Mouse (Mus musculus) mature B cell (primary cell): ENCODE data around the gene Cbx6.

Experiments used
- in situ Hi-C: fragments of 300-500 bp; cut with MboI; formaldehyde crosslinking; loops from 2 replicates; pipeline ENCODE4 v1.14.3; 2019

Gene Cbx6

DNA sequence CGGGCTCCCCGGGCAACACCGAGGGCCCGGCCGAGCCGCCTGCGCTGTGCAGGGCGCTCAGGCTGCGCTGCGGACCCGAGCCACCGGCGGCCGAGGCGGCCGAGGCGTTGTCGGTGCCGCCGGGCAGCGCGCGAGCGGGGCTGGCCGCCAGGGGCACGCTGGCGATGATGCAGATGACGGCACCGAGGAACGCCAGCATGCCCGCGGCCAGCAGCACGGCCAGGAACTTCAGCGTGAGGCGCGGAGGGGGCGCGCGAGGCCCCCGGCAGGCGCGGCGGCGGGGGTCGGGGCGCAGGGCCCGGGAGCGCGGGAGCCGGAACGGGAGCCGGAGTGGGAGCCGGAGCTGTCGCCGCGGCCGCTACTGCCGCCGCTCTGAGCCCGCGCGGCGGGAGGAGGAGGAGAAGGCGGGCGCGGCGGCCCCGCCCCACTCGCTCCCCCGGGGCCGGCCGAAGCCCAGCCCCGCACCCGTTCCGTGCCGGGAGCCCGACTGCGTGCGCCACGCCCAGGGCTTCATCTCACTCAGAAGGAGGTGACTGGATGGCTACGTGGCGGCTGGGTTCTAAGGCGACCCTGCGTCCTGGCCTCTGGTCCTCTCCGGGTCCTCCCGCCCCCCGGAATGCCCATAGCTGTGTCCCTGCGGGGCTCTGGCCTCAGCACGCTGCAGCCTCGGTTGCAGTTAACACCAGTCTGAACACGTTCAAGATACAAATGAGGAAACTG is 30.0 kb downstream of the Cbx6 start, which contains the start of gene Nptxr:
Gene Nptxr (minus strand): TSS at position 415 of the 720 bp plus-strand sequence.
- in situ Hi-C loops, result no loop called here

DNA sequence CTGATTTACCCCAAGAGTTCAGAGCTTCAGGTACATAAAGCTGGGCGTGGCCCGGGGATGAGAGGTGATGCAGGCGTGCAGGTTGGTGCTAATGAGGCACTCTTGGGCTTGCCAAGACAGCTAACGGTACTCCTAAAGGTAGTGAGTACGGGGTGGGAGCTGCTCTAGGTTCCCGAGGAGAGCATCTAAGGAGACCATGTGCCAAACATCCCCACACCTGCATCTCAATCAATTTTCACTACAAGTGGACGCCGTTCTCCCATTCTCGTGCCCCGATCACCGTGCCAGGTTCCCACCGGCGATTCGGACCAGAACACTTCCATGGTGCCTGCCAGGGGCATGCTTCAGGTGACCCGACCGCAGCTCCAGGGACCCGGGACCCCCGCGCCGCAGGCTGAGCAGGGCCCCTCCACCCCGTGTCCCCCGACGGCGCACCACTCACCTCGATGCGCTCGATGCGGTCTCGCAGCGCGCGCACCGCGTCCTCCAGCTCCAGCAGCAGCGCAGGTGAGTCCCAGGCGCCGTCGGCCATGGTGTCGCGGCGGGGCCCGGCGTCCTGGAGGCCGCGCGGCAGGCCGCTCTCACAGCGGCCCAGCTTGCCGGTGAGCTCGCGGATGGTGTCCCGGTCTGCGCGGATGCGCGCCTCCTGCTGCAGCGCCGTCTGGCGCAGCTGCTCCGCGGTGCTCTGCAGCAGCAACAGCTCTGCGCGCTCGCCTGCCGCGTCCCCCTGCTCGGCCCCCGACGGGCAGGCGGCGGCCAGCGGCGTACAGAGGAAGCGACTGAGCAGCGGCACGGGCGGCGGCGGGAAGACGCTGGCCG is 30.7 kb downstream of the Cbx6 start:
- in situ Hi-C loops, result no loop called here

DNA sequence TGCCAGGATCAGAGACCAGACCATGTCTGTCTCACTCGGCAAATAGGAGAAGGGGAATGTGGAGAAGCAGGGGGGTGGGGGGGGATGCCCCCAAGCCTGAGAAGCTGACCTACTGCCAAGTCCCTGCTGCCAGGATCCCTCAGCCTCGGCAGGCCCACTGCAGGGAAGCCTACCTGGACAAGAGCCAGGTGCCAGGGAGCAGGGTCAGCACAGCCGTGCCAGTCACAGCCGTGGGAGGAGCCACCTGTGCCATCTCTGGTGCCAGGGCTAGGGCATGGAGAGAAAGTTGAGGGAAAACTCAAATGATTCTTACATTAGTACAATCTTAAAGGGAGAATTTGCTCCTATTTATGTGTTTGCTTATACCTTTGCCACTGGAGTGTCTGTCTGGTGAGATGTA is 32.2 kb downstream of the Cbx6 start:
- in situ Hi-C loops, result no loop called here

DNA sequence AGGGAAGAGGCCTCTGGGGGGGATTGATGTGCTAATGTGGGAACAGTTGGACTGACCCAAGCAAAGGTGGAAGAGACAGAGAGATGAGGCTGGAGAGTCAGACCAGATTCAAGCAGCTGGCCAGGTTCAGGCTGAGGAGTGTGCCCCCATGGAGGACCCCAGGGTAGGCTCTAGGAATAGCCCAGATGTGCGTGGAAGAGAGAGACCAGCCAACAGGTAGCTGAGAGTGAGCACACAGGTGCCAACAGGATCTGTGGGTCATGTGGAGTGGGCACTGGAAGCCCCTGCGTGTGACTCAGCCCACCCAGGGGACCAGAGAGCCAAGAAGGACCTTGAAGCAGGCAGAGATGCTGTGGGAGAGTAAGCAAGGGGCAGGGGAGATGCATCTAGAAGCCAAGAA is 32.8 kb downstream of the Cbx6 start:
- in situ Hi-C loops, result no loop called here

DNA sequence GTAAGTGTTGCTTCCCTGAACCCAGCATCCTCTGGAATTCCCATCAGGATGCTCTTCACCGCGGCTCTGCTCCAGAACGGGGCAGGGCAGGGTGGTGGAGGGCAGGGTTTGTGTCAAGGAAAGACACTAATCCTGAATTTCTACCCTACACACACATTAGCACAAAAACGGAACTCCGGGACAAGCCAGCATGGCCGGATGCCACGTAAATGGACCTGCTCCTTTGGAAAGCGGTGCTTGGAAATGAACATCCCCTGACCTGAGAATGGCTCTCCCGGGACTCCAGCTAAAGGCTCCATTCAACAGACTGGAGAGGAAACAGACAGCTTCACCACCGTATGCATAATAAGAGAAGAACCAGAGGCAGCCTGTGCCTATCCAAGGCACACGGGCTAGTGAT is 33.8 kb downstream of the Cbx6 start:
- in situ Hi-C loops, result no loop called here

DNA sequence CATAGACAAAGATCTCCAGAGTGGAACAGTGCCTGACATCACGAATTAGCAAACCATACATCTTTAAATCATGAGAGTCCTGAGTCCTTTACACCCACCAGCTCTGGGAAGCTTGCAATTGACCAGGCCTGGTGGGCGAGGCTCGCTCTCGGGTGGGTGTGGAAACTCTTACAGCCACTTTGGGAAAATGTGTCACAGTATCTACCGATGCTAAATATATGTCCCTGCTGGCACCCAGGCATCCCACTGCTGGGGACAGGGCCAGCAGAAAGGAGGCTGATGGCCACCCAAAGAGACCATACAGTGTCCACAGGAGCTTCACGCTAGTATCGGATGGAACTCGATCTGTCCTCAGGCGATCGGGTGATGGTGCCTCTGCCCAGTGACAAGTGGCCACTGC is 35.9 kb downstream of the Cbx6 start:
- in situ Hi-C loops, result no loop called here

DNA sequence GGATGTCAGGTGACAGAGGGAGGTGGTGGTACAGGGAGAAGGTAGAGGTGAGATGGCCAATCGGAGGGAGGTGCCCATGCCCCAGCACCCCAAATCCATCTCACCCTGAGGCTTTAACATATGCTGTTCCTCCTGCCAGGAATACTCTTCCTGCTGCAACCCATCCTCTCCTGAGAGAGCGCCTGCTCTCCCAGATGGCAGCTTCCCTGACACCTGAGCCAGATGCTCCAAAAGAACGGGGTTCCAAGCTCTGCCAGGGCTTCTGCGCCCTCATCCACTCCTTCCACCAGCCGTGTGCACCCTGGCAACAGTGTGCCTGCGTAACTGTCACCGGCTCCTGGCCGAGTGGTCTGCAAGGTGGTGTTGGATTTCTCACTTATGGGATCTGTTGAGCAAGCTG is 36.8 kb downstream of the Cbx6 start:
- in situ Hi-C loops, result no loop called here

DNA sequence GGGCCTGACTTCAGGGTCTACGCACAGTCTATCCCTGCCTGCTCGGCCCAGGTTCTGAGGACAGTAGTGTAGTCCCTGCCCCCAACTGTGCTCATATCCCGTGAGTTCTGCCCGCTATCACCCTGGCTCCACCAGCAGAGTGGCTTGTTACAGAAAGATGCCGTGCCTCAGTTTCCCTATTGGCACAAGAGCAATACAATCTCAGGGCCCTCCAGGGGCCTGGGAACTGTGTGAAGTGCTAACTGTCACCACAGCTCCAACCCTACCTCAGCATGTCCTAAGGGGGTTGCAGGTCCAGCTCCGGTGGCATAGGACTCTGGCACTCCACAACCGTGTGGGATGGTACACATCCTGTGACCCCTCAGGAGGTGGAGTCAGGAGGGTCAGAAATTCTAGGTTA is 37.4 kb downstream of the Cbx6 start:
- in situ Hi-C loops, result no loop called here

DNA sequence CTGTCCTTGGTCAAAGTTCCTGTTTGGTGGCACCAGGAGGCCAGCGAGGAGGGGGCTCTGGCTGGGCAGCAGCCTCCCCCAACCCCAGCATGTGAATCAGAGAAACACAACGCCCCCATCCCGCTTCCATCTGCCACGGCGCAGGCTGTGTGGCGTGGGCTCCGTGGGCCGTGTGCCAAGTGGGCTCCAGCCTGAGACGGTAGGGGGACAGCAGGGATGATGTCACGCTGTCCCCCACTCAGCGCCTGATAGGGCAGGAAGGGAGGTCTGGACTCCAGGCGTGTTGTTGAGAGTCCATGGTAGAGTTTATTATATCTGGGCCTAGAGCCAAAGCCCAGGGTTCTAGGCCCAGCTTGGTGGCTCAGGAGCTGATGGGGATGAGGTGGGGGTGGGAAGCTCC is 38.2 kb downstream of the Cbx6 start:
- in situ Hi-C loops, result no loop called here

DNA sequence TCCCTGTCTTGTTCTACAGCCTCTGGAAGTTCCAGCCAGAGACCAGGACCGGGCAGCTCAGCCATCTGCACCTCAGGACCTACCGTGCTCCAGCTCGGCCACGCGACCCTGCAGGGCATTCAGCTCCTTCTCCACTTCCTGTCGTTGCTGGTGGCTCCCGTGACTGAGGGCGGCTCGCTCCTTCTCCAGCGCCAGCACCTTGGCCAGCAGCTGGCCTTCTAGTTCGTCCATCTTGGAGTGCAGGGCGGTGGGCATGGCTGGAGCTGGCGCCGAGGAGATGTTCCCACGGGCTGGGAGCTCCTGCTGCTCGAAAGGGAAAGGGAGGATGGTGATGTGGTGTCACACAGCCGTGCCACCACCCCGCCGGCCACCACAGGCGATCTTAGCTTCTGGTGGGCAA is 40.3 kb downstream of the Cbx6 start:
- in situ Hi-C loops, result no loop called here

DNA sequence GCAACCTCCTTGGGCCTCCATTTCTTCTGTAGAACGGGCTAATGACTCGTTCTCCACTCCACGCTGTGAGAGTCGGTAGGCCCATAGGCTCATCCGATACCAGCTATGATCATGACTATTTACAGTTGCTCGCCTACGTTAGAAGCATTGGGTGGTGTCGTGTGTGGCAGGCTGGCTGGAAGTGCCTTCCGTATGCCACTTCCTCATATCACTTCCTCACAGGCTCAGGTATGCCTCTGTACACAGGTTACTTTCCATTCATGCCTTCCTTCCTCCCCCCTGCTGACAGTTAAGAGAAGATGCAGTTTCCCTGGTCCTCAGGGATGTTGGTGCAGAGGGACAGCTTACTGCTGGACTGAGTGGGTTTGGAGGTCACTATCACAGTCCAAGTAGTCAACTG is 41.4 kb downstream of the Cbx6 start:
- in situ Hi-C loops, result no loop called here

DNA sequence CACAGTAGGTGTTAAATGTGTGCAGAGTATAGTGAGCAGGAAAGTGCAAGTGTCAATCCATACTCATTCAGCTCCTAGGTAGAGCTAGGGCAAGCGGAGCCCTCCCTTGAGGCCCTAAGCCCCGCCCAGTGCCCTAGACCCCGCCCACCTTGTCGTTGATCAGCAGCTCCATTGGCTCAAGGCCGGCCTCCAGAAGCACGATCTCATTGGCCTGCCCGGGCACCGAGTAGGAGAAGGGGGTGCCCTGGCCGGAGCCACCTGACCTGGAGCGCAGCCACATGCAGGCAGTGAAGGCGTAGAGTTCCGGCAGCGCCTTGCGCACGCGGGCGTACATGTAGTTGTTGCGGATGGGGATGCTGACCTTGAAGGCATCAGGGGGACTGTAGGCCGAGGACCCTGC is 42.0 kb downstream of the Cbx6 start:
- in situ Hi-C loops, result no loop called here

DNA sequence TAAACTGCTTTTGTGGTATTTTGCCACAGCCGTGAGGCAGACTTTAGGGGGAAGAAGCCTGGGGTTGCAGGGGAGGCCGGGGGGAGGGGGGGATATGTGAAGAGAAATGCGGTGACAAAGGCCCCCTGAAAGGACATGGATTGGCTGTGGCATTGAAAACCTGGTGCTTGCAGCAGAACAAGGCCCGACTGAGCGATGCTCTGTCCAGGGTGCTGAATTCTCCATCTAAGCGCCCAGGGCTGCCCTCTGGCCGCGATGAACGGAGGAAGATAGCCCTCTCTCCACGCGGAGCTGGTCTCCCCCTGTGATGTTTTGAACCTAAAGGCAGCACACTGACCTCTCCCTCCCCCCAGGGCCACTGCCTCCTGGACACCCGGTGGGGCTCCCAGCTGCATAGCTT is 43.0 kb downstream of the Cbx6 start:
- in situ Hi-C loops, result no loop called here

DNA sequence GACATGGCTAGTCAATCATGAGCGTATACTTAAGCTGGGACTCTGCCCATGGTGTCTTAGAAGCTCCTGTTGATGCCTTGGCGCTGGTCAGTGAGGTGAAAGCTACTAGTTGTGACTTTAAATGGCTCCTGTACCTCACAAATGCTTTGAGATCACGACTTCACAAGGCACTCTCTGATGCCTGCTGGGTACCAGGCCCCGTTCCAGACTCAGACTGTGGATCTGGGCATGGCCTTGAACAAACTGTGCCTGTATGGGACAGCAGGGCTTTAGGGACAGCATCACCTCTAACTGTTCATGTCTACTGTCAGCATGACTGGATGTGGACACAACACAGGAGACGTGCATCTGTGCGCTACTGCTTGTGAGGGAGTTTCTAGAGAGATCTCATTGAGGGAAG is 43.6 kb downstream of the Cbx6 start:
- in situ Hi-C loops, result no loop called here

DNA sequence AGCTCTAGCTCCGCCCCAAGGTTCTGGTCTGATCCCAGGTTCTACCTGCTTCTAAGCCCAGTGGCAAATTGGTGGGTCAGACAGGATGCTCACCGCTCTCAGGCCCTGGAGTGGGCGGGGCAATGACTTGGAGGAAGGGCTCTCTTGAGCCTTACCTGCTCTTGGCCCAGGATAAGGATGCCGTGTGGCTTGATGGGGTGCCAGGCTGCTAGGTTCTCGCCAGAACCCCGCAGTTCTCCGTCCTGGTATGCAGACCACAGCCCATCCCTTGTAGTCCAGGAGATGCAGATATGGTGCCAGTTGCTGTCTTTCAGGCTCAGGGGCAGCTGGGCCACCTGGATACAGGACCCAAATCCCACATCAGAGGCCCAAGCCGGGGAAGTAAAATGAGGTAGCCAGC is 44.4 kb downstream of the Cbx6 start:
- in situ Hi-C loops, result no loop called here

DNA sequence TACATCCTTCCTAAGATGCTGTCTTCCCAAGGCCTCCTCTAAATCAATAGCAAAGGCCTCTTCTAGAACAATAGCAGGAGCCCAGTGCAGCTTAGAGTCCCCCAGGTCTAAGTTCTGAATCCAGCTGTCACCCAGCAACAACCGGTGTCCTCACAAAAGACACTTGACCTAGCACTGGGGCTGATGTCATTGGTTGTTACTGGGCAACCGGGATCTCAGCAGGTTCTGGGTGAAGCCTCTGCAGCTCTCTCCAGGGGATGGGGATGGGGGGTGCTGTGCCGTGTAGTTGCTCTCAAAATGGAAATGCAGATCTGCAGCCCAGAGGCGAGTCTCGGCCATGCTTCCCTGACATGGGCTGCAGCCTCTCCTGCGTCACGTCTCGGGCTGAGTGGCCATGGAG is 46.7 kb downstream of the Cbx6 start:
- in situ Hi-C loops, result no loop called here

DNA sequence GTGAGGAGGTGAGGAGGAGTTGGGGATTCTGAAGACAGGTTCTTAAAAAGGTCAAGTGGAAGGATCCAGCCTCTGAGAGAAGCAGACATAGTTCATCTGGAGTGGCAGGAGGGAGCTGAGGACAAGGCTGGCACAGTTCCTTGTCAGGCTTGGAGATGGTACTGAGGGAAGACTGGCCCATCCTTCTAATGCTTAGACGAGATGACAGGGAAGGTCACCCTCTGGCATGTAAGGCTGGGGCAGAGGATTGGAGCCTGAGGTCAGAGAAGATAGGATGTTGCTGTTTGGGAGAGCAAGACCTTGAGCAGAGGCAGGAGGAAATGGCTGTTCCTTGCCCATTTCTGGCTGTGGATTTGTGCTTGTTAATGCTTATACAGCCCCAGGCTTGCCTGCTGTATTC is 49.4 kb downstream of the Cbx6 start:
- in situ Hi-C loops, result no loop called here

DNA sequence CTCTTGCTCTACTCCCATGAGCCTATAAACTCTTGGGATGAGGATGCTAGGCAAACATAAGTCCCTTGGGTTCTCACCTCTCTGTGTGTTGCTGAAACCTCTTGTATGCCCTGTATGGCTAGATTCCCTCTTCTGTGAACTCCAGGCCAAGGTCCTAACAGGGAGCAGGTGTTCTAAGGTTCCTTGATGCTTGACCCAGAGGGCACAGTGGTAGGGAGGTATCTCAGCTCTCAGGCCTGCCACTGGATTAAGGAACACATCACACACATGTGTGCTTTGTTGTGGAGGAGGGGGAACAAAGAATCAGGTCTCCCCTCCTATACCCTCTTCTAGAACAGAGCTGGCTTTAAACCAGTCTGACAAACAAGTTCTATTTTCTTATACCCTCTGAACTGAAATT is 56.7 kb downstream of the Cbx6 start, which contains the start of gene Dnal4:
Gene Dnal4 (minus strand): TSS at position 101 of the 400 bp plus-strand sequence.
- in situ Hi-C loops, result no loop called here

DNA sequence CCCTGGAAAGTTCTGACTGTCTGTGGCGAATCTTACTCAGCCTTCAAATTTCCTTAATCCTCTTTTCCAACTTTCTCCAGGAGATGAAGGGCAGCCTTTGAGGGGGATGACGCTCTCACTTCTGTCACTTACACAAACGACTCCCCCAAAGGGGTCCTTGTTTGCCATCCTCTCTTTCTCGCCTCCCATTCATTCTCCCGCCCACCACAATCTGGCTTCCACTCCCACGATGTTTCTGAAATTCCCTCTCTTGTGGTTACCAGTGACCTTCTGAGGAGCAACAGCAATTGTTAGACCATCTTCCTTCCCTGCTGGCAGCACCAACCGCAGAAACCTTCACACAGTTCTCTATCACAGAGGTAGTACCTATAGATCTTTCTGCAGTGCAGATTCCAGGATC is 58.8 kb downstream of the Cbx6 start:
- in situ Hi-C loops, result no loop called here

DNA sequence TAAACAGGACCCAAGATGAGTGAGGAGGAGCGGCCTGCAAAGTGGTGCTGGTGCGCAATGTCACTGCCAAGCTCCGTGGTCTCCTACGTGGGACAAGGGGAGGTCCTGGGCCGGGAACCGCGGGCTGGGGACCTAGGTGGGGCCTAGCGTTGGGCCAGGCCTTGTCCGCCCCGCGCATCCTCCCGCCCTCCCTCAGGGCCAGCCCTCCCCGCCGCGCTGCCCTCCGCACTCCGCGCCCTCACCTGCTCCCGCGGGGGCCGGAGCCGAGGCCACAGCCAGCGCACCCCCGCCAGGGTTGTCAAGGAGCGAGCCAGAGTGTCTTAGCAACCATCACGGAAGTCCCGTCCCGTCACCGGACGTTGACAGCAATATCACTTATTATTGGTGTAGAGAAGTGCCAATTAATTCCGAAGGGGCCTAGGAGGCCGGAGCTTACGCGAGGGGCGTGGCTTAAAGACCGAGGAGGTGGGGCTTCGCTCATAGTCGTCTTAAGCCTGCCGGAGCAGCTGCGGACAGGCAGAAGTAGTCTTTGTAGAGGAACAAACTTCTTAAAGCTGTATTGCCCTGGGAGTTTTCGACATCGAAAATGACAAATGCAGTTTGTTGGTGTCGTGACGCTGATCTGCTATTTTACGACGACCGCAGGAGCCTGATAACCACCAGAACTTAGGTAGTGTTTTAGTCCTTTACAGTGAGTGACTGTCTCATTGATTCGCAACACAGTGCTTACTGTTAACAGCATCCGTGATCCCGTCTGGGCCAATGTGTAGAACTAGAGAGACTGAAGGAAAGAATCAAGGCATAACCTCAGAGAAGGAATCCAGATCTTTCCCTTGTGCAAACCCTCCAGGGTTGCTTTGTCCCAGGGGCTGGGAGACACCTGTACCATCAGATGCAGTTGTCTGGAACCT is 60.1 kb downstream of the Cbx6 start:
- in situ Hi-C loops, result no loop called here
